Mouse (Mus musculus): ENCODE results near the gene Olfr1328. TPM values are rescaled to one million over a fixed set of nuclear protein-coding genes. Genes with fewer than 3 reads are reported as not detected.

Gene Olfr1328
- polyA plus RNA-seq (2012; rRNA removed) (not detected in 2 replicates), polyA plus RNA-seq (2014; fragmentation: Nextera tagmentation; extraction: Ambion mirVana) (not detected in 2 replicates)

DNA sequence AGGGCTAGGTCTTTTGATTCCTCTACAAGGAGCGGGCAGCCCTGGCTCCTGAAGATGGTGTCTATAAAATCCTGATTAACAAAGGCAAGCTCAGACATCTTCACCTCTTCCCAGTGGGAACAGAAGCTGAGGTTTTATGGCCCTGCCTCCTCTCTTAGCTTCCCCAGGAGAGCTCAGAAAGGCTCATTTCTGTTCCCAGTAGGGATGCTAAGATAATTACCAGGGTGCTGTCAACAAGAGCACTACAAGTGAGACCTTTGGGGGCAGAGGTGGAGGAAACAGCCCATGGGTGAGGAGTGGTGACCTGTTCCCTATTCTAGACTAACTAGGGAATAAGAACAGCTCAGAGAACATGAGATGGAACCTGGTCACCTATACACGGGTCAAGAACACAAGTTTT lies at the start of gene Olfr1328:
TSS of gene Olfr1328 (minus strand) at position 101 of the 400 bp plus-strand sequence.
- Histone ChIP-seq H3K36me3 (replicated peaks; ENCODE audit: control insufficient read depth, insufficient read depth, low read depth) (no peaks in the 10 kb centered on the region), H3K9me3 (ENCODE audit: control insufficient read depth, low read length) (no peaks in the 10 kb centered on the region), H3K27me3 (ENCODE audit: control insufficient read depth, insufficient read depth, low read length) (no peaks in the 10 kb centered on the region), H3K4me3 (ENCODE audit: insufficient read depth in 1 of 2, low read depth in 2 of 2, low read length in 2 of 2) (no peak within 1 kb of the TSS), H3K27ac (no peak within 1 kb of the TSS), H3K4me2 (ENCODE audit: low read depth) (no peak within 1 kb of the TSS), H3K4me1 (replicated peaks; ENCODE audit: control insufficient read depth in 2 of 2, insufficient read depth in 2 of 2, low read length in 1 of 2) (no peaks in the 10 kb centered on the region), H3K9ac (replicated peaks) (no peak within 1 kb of the TSS)
- TF ChIP-seq CTCF (IDR thresholded peaks at IDR 0.05; ENCODE audit: low read depth) = no peak
- no peak for TF ChIP-seq EP300 (IDR thresholded peaks at IDR 0.05; ENCODE audit: low read depth)
- no peak for DNase-seq (ENCODE audit: low read depth in 3 of 3, low spot score in 3 of 3)
- 34% methylated on average over 2 of the region's 2 CpGs for WGBS (ENCODE audit: insufficient replicate concordance)
- ATAC-seq (ENCODE audit: insufficient read depth) = no peak

DNA sequence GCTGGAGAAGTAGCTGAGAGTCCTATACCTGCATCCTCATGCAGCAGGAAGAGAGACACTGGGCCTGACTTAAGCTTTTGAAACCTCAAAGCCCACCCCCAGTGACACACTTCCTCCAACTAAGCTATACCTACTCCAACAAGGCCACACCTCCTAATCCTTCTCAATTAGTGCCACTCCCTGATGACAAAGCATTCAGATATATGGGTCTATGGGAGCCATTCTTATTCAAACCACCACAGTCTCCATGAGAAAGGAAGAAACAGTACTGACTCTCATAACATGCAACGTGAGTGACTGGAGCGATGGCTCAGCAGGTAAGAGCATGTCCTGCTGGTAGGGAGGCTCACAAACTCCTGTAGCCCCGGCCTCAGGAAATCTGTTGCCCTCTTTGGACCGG lies 46.9 kb upstream of the Olfr1328 start:
- 66% methylated on average over 4 of the region's 4 CpGs for WGBS (ENCODE audit: insufficient replicate concordance)
- H3K4me3 ChIP-seq (ENCODE audit: insufficient read depth in 1 of 2, low read depth in 2 of 2, low read length in 2 of 2) = no peak overlapping the region
- H3K27me3 ChIP-seq (ENCODE audit: control insufficient read depth, insufficient read depth, low read length) = no peaks in the 10 kb centered on the region

DNA sequence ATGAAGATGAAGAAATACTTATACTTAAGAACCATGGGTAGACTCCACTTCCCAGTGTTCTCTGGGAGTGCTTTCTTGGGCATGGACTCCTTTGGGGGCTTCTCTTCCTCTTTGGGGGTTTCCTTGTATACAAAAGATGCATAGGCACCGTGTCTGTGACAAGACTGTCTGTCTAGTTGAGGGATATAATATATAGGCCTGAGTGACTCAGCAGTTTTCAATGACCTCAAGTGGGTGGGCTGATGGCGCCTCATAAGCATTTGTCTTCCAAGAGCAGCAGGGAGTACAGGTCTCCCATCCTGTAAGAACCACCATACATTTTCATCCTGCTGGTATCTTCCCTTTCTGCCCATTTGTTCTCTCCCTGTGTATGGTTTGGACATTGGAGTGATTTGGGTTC lies 34.9 kb upstream of the Olfr1328 start:
- Histone ChIP-seq H3K27ac (no peak overlapping the region), H3K27me3 (ENCODE audit: control insufficient read depth, insufficient read depth, low read length) (no peaks in the 10 kb centered on the region), H3K9ac (replicated peaks) (no peak overlapping the region), H3K4me2 (ENCODE audit: low read depth) (no peak overlapping the region), H3K36me3 (replicated peaks; ENCODE audit: control insufficient read depth, insufficient read depth, low read depth) (no peaks in the 10 kb centered on the region), H3K9me3 (ENCODE audit: control insufficient read depth, low read length) (no peaks in the 10 kb centered on the region), H3K4me1 (replicated peaks; ENCODE audit: control insufficient read depth in 2 of 2, insufficient read depth in 2 of 2, low read length in 1 of 2) (no peaks in the 10 kb centered on the region), H3K4me3 (ENCODE audit: insufficient read depth in 1 of 2, low read depth in 2 of 2, low read length in 2 of 2) (no peak overlapping the region)
- DNase-seq (ENCODE audit: low read depth in 3 of 3, low spot score in 3 of 3) (no peak), ATAC-seq (ENCODE audit: insufficient read depth) (no peak)
- 39% methylated on average over 2 of the region's 2 CpGs for WGBS (ENCODE audit: insufficient replicate concordance)
- TF ChIP-seq EP300 (IDR thresholded peaks at IDR 0.05; ENCODE audit: low read depth) (no peak), CTCF (IDR thresholded peaks at IDR 0.05; ENCODE audit: low read depth) (no peak)

More for the DNA sequence above, 46.9 kb upstream of the Olfr1328 start:
- H3K9ac ChIP-seq (replicated peaks) = no peak overlapping the region
- no peaks in the 10 kb centered on the region for H3K4me1 ChIP-seq (replicated peaks; ENCODE audit: control insufficient read depth in 2 of 2, insufficient read depth in 2 of 2, low read length in 1 of 2)
- H3K4me2 ChIP-seq (ENCODE audit: low read depth) = no peak overlapping the region
- DNase-seq (ENCODE audit: low read depth in 3 of 3, low spot score in 3 of 3) (no peak), ATAC-seq (ENCODE audit: insufficient read depth) (no peak)
- no peaks in the 10 kb centered on the region for H3K36me3 ChIP-seq (replicated peaks; ENCODE audit: control insufficient read depth, insufficient read depth, low read depth)
- TF ChIP-seq CTCF (IDR thresholded peaks at IDR 0.05; ENCODE audit: low read depth) (no peak), EP300 (IDR thresholded peaks at IDR 0.05; ENCODE audit: low read depth) (no peak)
- H3K9me3 ChIP-seq (ENCODE audit: control insufficient read depth, low read length) = no peaks in the 10 kb centered on the region
- no peak overlapping the region for H3K27ac ChIP-seq

DNA sequence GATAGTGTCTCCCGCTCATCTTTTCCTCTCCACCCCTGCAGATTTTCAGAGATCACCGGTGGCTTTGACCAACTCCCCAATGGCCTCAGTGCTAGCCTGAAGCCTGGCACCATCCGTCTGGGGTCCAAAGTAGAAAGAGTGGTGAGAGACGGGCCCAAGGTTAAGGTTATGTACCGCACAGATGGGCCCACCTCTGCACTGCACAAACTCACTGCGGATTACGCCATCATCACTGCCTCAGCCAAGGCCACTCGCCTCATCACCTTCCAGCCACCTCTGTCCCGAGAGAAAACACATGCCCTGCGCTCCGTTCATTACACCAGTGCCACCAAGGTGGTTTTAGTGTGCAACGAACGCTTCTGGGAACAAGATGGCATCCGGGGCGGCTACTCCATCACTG lies 29.3 kb upstream of the Olfr1328 start:
- no peaks in the 10 kb centered on the region for H3K9me3 ChIP-seq (ENCODE audit: control insufficient read depth, low read length)
- WGBS (ENCODE audit: insufficient replicate concordance) = 71% methylated on average over 15 of the region's 15 CpGs
- no peaks in the 10 kb centered on the region for H3K4me1 ChIP-seq (replicated peaks; ENCODE audit: control insufficient read depth in 2 of 2, insufficient read depth in 2 of 2, low read length in 1 of 2)

DNA sequence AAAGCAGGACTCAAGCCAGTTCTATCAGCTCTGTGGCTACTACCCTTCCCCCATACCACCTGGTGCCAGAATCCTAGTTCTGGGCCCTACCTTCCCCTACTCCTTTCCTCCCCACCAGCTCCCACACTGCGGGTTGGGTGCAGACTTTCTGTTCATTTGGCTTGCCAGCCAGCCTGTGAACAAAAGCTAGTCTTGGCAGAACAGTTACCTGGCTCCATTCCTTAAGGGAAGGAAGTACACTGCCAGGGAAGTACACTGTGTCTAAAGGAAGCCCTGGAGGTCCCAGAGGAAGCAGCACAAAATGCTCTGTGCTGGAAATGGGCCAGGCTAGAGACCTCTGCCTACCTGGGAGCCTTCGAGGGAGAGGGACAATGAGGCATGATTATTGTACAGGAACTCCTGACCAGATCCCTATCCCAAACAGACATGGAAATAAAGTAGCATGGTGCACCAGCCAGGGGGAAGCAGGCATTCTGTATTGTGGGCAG lies 22.8 kb upstream of the Olfr1328 start, which contains the start of gene Lao1:
TSS of gene Lao1 (plus strand) at position 438 of the 488 bp plus-strand sequence.
- no peak within 1 kb of the TSS for H3K27ac ChIP-seq
- WGBS (ENCODE audit: insufficient replicate concordance) = 65% methylated on average over 2 of the region's 2 CpGs
- H3K4me3 ChIP-seq (ENCODE audit: insufficient read depth in 1 of 2, low read depth in 2 of 2, low read length in 2 of 2) = no peak within 1 kb of the TSS
- H3K36me3 ChIP-seq (replicated peaks; ENCODE audit: control insufficient read depth, insufficient read depth, low read depth) = no peaks in the 10 kb centered on the region
- TF ChIP-seq CTCF (IDR thresholded peaks at IDR 0.05; ENCODE audit: low read depth) = no peak
- no peak for TF ChIP-seq EP300 (IDR thresholded peaks at IDR 0.05; ENCODE audit: low read depth)
- H3K4me2 ChIP-seq (ENCODE audit: low read depth) = no peak within 1 kb of the TSS
- no peaks in the 10 kb centered on the region for H3K9me3 ChIP-seq (ENCODE audit: control insufficient read depth, low read length)
- H3K27me3 ChIP-seq (ENCODE audit: control insufficient read depth, insufficient read depth, low read length) = no peaks in the 10 kb centered on the region
- no peaks in the 10 kb centered on the region for H3K4me1 ChIP-seq (replicated peaks; ENCODE audit: control insufficient read depth in 2 of 2, insufficient read depth in 2 of 2, low read length in 1 of 2)
- ATAC-seq (ENCODE audit: insufficient read depth) (no peak), DNase-seq (ENCODE audit: low read depth in 3 of 3, low spot score in 3 of 3) (no peak)
- H3K9ac ChIP-seq (replicated peaks) = no peak within 1 kb of the TSS

More for the DNA sequence above, 29.3 kb upstream of the Olfr1328 start:
- Histone ChIP-seq H3K4me2 (ENCODE audit: low read depth) (no peak overlapping the region), H3K36me3 (replicated peaks; ENCODE audit: control insufficient read depth, insufficient read depth, low read depth) (no peaks in the 10 kb centered on the region), H3K27me3 (ENCODE audit: control insufficient read depth, insufficient read depth, low read length) (no peaks in the 10 kb centered on the region), H3K27ac (no peak overlapping the region), H3K9ac (replicated peaks) (no peak overlapping the region), H3K4me3 (ENCODE audit: insufficient read depth in 1 of 2, low read depth in 2 of 2, low read length in 2 of 2) (no peak overlapping the region)
- no peak for ATAC-seq (ENCODE audit: insufficient read depth)
- TF ChIP-seq EP300 (IDR thresholded peaks at IDR 0.05; ENCODE audit: low read depth) (no peak), CTCF (IDR thresholded peaks at IDR 0.05; ENCODE audit: low read depth) (no peak)
- DNase-seq (ENCODE audit: low read depth in 3 of 3, low spot score in 3 of 3) = no peak
